Mouse (Mus musculus) mouse trophoblast stem cell (cell line): Measurements from ENCODE around the gene Sorbs2.

Experiments
- in situ Hi-C, 2 experiments: fragments of 300-500 bp; cut with MseI, MboI; formaldehyde crosslinking; loops; 2 replicates in 1 of 2; 3 replicates in 1 of 2; pipeline ENCODE4 v1.15.1; 2025

The Sorbs2 gene

GRCm38 (mm10) chr8:45570117-45570516 is 62.5 kb downstream of the Sorbs2 start:
- in situ Hi-C loops: no loop called here

GRCm38 (mm10) chr8:45579714-45580543 is 72.3 kb downstream of the Sorbs2 start:
- in situ Hi-C loops: no loop called here

GRCm38 (mm10) chr8:45580544-45580866 is 72.9 kb downstream of the Sorbs2 start:
- in situ Hi-C loops: no loop called here

GRCm38 (mm10) chr8:45583856-45584255 is 76.3 kb downstream of the Sorbs2 start:
- in situ Hi-C loops: no loop called here

GRCm38 (mm10) chr8:45584390-45585052 is 76.9 kb downstream of the Sorbs2 start:
- in situ Hi-C loops: no loop called here

GRCm38 (mm10) chr8:45585158-45585557 is 77.6 kb downstream of the Sorbs2 start:
- in situ Hi-C loops: no loop called here

GRCm38 (mm10) chr8:45587011-45587410 is 79.4 kb downstream of the Sorbs2 start:
- in situ Hi-C loops: no loop called here

- in situ Hi-C loops: no loop called here
Observed at GRCm38 (mm10) chr8:45591888-45592287, 84.3 kb downstream of the Sorbs2 start.

- in situ Hi-C loops: no loop called here
Observed at GRCm38 (mm10) chr8:45593711-45594110, 86.1 kb downstream of the Sorbs2 start.

- in situ Hi-C loops: no loop called here
Observed at GRCm38 (mm10) chr8:45595983-45596382, 88.4 kb downstream of the Sorbs2 start.

GRCm38 (mm10) chr8:45596591-45596990 is 89.0 kb downstream of the Sorbs2 start:
- in situ Hi-C loops: no loop called here

GRCm38 (mm10) chr8:45597631-45598420 is 90.2 kb downstream of the Sorbs2 start:
- in situ Hi-C loops: no loop called here

- in situ Hi-C loops: no loop called here
Observed at GRCm38 (mm10) chr8:45598883-45599282, 91.3 kb downstream of the Sorbs2 start.

- in situ Hi-C loops: no loop called here
Observed at GRCm38 (mm10) chr8:45602019-45602418, 94.4 kb downstream of the Sorbs2 start.

GRCm38 (mm10) chr8:45605419-45605818 is 97.8 kb downstream of the Sorbs2 start:
- in situ Hi-C loops: no loop called here

- in situ Hi-C loops: no loop called here
Observed at GRCm38 (mm10) chr8:45607012-45607411, 99.4 kb downstream of the Sorbs2 start.

GRCm38 (mm10) chr8:45608413-45608812 is 100.8 kb downstream of the Sorbs2 start:
- in situ Hi-C loops: no loop called here

GRCm38 (mm10) chr8:45610426-45611215 is 103.0 kb downstream of the Sorbs2 start:
- in situ Hi-C loops: no loop called here

GRCm38 (mm10) chr8:45611320-45611719 is 103.7 kb downstream of the Sorbs2 start:
- in situ Hi-C loops: no loop called here

- in situ Hi-C loops: no loop called here
Observed at GRCm38 (mm10) chr8:45614610-45615009, 107.0 kb downstream of the Sorbs2 start.

- in situ Hi-C loops: no loop called here
Observed at GRCm38 (mm10) chr8:45615050-45615449, 107.5 kb downstream of the Sorbs2 start.

GRCm38 (mm10) chr8:45615551-45615950 is 108.0 kb downstream of the Sorbs2 start:
- in situ Hi-C loops: no loop called here
